Mouse (Mus musculus): ENCODE results near the gene Tchhl1.
A peak's percentile ranks its signal among the peaks of the same experiment; 100 is the strongest.

Tchhl1 gene

GRCm38 (mm10) chr3:93505960-93506863 lies 37.7 kb downstream of the Tchhl1 start:
- DNase-seq: peak; percentile 66

- DNase-seq: peak; percentile 33
Observed at GRCm38 (mm10) chr3:93506881-93507325, 38.3 kb downstream of the Tchhl1 start.

GRCm38 (mm10) chr3:93509301-93509700 lies 40.7 kb downstream of the Tchhl1 start:
- DNase-seq: no peak

- DNase-seq: no peak
Observed at GRCm38 (mm10) chr3:93511036-93511435, 42.5 kb downstream of the Tchhl1 start.

- no peak for DNase-seq
Observed at GRCm38 (mm10) chr3:93511801-93512200, 43.2 kb downstream of the Tchhl1 start.

GRCm38 (mm10) chr3:93512386-93513101 lies 44.0 kb downstream of the Tchhl1 start:
- no peak for DNase-seq

GRCm38 (mm10) chr3:93514628-93515027 lies 46.1 kb downstream of the Tchhl1 start:
- no peak for DNase-seq

- no peak for DNase-seq
Observed at GRCm38 (mm10) chr3:93517343-93517742, 48.8 kb downstream of the Tchhl1 start.

GRCm38 (mm10) chr3:93519856-93520329 lies 51.3 kb downstream of the Tchhl1 start:
- DNase-seq: no peak

GRCm38 (mm10) chr3:93520330-93521193 lies 52.0 kb downstream of the Tchhl1 start, which contains the start of gene S100a11:
Gene S100a11 (plus strand): TSS chr3:93520488.
- peak; percentile 78 for DNase-seq
